Mouse (Mus musculus): ENCODE results near the gene Kcnb1. TPM values are rescaled to one million over a fixed set of nuclear protein-coding genes. Genes with fewer than 3 reads are reported as not detected.

The Kcnb1 gene
- polyA plus RNA-seq, 3 experiments from 2014 or later, result 0.87 to 1.1 (median 0.88) TPM

DNA sequence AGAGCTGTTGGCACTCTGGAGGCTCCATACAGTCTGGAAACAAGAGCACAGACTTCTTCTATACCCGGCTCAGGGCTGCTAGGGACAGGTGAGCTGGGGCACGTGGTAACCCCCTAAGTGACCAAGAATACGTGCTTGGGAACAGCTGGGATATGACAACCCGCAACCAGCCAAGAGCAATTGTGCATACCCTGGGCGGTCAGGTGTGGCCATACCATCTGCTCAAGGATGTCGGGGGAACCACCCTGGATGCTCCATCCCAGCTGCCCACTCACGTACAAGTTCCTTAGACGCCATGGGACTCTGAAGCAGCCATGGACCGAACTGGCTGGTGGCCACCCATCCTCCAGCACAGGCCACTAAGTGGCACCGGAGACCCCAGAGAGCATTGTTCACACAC, 26.8 kb downstream of the Kcnb1 start:
- ATAC-seq, result no peak

DNA sequence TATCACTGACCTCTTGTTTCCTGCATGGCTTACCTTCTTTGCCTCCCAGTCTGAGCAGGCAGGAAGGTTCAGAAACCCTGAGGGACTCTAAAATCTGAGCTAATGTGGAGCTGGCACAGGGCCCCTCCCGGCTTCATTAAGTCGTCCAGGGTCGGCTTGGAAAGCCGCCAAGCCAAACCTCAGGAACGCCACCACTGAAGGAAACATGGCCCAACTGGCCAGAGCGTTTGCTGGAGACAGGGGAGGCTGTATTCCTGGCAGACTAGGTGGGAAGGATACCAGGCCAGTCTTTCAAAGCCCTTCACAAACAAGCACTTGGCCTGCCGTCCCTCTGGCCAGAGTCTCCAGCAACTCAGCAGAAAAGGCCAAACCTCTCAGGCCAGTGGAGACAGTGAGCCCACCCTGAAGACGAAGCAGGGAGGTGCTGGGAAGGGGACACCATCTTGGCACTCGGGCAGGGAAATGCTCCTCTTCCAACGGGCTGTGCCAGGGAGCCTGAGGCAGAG, 27.4 kb downstream of the Kcnb1 start:
- no peak for ATAC-seq

- ATAC-seq, result no peak
These were observed 30.2 kb downstream of the Kcnb1 start for GRCm38 (mm10) chr2:167159721-167160120.

- ATAC-seq, result no peak
These were observed 31.2 kb downstream of the Kcnb1 start for GRCm38 (mm10) chr2:167158780-167159179.

DNA sequence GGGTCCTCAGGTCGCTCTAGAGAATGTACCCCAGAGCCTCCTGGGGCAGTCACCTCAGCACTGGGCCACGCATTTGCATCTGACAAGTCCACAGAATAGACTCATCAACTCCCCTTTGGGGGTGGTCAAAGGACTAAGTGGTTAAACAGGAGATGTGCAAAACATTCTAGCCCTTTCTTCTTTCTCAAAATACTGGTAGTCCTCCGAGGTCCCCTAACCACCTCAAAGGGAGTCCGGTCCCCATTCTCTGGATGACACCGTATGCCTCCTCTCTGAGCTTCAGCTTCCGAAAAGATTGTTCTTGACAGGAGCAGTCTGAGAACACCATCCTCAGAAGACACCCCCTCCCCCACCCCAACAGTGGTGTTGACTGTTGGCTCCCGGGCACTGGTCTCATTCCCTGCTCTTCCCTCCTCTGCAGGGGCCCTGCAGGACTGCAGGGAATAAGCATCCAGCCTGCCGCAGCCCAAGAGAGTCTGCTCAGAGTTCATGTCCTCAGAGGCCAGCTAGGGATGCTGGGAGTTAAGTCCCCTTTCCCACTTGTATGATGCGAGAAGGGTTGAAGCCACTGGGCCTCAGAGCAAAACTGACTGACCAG, 33.7 kb downstream of the Kcnb1 start:
- ATAC-seq, result no peak

DNA sequence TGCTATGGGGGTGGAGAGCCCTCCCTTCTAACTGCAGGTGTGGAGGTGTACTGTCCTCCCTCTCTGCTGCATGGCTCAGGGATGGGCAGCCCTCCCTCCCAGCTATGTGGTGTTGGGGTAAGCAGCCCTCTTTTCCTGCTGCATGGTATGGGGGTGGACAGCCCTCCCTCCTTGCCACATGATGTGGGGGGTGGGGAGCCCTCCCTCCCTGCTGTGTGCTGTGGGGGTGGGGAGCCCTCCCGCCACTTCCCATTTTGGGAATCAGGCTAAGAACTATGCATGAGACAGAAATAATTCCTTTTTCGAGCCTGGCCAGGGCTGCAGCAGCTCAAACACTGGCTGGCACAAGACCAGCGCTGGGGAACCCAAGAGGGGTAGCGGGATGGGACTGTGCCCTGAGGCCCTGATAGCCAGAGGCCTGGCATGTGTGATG, 34.4 kb downstream of the Kcnb1 start:
- no peak for ATAC-seq

GRCm38 (mm10) chr2:167150880-167151279, 39.1 kb downstream of the Kcnb1 start:
- ATAC-seq, result no peak

DNA sequence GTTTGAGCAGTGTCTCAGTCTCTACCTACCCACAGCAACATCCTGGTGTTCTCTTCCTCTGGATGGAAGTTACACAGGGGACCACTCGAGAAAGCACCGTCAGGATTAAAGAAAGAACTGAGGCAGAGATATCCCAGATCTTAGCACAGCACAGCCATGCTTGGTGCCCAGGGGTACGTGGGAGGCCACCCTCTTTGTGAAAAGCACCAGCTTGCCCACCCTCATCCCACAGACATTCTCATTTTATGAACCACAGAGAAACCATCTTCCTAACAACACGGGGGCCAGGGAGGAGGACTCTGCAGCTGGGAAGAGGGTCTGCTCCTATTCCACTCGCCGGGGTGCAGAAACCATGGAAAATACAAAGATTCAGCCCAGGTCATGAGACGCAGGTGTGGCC, 39.8 kb downstream of the Kcnb1 start:
- no peak for ATAC-seq

GRCm38 (mm10) chr2:167149035-167149434, 40.9 kb downstream of the Kcnb1 start:
- no peak for ATAC-seq

GRCm38 (mm10) chr2:167147708-167148107, 42.2 kb downstream of the Kcnb1 start:
- no peak for ATAC-seq

DNA sequence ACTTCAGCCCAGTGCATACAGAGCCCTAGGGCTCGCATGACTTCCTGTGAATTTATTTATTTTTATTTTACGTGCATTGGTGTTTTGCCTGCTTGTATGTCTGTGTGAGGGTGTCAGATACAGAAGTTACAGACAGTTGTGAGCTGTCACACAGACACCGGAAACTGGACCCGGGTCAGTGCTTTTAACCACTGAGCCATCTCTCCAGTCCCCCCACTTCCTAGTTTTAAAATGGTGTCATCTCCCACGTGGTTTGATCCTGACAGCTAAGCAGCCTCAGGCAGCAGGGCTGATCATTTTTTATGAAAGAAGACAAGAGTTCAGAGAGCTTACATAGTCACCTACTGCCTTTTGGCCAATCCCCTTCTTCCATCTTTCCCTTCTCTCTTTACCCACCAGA, 44.1 kb downstream of the Kcnb1 start:
- ATAC-seq, result no peak

DNA sequence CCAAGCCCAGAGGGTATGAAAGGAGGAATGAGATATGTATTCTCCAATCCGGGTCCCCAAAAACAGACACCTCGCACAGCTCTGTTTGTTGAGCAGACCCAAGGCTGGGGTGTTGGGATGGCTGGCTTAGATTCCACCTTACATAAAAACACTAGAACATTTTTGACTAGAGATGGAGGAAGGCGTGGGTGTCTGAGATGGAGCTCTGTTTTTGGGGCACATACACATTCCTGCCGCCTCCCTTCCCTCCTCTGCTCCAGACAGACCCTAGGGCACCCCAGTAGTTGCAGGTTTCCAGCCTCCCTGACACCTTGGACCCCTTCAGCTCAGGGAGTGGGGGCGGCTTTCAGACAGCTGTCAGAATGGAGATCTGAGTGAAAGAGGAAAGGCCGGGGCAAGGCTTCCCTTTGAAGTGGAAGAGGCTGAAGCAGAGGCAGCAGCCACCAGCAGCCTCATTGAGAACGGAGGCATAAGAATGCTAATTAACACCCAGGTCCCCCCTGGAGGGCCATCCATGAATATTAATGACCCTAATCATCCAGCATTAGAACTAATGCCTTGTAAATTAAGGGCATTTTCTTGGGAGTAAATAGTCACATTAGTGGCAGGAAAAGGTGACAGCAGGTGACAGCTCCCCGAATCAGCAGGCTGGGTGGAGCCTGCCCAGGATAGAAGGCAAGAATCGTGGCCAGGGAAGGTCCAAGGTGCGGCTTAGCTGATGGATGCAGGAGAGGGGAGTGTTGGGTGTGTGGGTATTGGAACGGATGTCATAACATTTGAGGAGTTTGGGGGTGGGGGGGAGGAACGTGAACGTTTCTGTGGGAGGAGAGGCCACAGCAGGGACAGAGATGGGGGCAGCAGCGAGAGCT, 45.3 kb downstream of the Kcnb1 start:
- ATAC-seq, result no peak

DNA sequence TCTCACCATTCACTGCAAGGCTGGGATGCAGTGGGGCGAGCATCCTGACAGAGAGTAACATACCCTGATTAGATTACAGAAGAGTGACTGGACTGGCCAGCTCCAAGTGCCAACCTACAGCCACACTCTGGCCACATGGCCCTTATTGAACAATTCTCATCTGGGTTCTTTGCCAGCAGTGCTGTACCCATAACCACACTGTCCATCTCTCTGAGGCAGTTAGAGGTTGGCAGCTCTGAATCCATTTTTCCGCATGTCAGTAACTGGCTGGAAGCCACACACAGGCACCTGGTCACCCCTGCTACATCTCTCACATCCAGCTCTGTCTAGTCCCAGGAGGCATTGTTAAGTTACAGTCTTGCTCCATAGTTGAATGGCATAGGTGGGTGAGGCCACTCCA, 46.0 kb downstream of the Kcnb1 start:
- ATAC-seq, result no peak

DNA sequence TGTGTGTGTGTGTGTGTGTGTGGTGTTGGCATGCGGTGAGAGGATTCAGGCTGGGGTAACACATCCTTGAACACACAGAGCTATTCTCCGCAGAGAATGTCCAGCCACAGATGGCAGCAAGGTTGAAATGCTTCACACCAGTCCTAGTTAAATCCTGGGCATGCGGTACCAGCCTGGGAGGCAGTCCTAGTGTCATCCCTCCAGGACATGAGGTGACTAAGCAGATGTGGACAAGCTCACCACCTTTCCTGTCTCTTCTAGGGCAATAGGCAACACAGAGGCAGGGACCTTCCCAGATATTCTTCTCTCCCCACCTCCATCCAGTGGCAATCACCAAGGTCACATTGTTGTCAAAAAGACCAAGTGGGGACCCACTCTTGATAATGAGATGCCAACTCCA, 47.7 kb downstream of the Kcnb1 start:
- ATAC-seq, result no peak

GRCm38 (mm10) chr2:167141810-167142209, 48.1 kb downstream of the Kcnb1 start:
- ATAC-seq, result no peak

- no peak for ATAC-seq
These were observed 50.1 kb downstream of the Kcnb1 start for GRCm38 (mm10) chr2:167139801-167140269.

- ATAC-seq, result no peak
These were observed 51.3 kb downstream of the Kcnb1 start for GRCm38 (mm10) chr2:167138611-167139010.

- ATAC-seq, result no peak
These were observed 53.0 kb downstream of the Kcnb1 start for GRCm38 (mm10) chr2:167136909-167137308.

DNA sequence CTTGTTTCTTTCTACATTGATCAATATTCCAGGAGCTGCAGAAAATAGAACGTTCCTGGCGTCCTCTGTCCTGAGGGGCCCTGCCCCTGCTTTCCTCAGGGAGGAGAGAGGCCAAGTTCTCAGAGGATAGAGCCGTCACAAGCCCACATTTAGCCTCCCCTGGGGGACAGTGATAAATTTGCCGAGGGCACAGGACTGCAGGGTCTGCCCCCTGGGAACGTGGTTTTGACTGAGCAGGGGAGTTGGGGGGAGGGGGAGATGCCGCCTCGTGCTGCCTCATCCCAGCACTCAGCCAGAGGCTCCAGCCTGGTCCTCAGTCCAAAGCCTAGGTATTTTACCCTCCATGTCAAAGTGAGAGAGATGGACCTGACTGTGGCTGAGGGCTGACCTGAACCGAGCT, 57.9 kb downstream of the Kcnb1 start:
- no peak for ATAC-seq

GRCm38 (mm10) chr2:167130050-167130770, 59.7 kb downstream of the Kcnb1 start:
- no peak for ATAC-seq

GRCm38 (mm10) chr2:167129608-167129955, 60.4 kb downstream of the Kcnb1 start:
- no peak for ATAC-seq

DNA sequence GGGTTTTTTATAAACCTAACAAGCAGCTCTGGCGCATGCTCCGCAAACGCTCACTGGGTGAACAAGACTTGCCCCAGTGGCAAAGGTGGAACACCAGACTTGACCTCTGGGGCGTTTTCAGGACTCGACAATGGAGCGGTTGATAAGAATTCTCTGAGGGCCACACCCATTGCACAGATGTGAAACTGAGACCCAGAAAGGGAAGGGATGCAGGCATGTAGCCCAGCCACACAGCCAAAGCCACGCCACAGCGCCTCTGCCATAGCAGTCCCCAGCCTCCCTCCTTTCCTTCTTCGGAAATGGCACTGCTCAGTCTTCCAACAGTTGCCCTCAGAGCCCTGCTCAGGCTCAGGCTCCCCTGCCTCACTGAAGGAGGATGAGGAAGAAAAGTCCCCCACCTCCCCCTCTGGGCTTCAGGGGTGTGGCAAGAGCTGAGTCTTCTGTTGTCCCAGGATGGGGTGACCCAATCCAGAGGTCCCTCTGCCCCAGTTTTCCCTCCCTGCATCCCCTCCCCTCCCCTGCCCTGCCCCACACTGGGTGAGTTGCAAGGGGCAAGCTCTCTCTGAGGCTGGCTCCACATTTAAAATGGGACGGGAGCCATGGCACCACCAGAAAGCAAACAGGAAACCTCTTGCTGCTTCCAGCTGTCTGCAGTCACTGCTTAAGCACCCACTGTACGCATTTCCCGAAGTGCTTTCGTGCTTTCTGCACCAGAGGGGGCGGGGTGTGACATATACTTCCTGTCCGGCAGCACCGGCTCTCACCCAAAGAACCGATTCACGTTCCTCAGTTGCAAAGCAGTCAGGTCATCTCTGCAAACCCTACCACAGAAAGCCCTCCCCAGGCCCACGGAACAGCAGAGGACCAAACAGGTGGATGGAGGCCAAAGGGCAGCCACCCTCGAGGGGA, 61.0 kb downstream of the Kcnb1 start:
- peak; percentile 46 for ATAC-seq

All from inflammation-experienced regulatory T-cells, adult 6 months (primary cell).